Mouse (Mus musculus) ES-Bruce4 (cell line): ENCODE results near the gene Abcb8.

Source experiments
- CTCF ChIP-seq: IDR thresholded peaks from one replicate; pipeline ENCODE4 v1.8.1; 2011; ENCODE audit warnings: low read depth, low read length
- EP300 ChIP-seq: IDR thresholded peaks from 2 replicates; pipeline ENCODE4 v1.6.1; 2011; ENCODE audit warnings: low read depth, low read length; ENCODE audit not compliant: insufficient read depth
- POLR2A ChIP-seq: IDR thresholded peaks from one replicate; pipeline ENCODE4 v1.8.1; 2011; ENCODE audit warnings: low read length; ENCODE audit not compliant: insufficient read depth

DNA sequence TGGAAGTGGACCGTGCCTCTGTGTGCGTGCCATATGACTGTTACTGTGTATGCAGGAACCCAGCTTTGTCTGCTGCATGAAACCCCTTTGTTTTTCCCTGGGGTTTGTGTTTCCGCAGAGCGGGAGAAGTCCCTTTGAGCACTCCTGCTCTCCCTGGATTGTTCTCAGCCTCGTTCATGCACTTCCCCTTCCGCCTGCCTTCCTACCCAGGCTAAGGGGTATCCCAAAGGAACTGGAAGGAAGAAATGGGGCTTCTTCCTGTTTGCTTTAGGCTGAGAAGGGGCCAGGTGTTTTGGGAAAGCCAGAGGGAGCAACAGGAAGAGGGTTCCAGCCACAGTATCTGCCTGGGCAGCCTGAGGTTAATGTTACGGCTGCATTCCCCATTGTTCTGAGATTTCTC lies 62.1 kb downstream of the Abcb8 start:
- TF ChIP-seq CTCF (no peak), POLR2A (no peak), EP300 (no peak)
